Mouse (Mus musculus) CH12.LX (cell line): ENCODE results near the gene Lrrc39.

Experiments used
- CTCF ChIP-seq, 2 experiments: IDR thresholded peaks in 1 of 2; conservative IDR thresholded peaks in 1 of 2; 2 replicates each; pipeline ENCODE4 v1.5.1; 2011 to 2012; ENCODE audit warnings: low read depth in 2 of 2, low read length in 2 of 2, improper control_type of control experiment in 1 of 2, inconsistent platforms in 1 of 2, mild to moderate bottlenecking in 1 of 2, moderate library complexity in 1 of 2
- MAFK ChIP-seq: IDR thresholded peaks from 2 replicates; pipeline ENCODE4 v1.6.1; 2011; ENCODE audit warnings: low read length, improper control_type of control experiment; ENCODE audit not compliant: insufficient replicate concordance
- MYC ChIP-seq: IDR thresholded peaks from 2 replicates; pipeline ENCODE4 v1.6.1; 2011; ENCODE audit warnings: low read depth, mild to moderate bottlenecking, improper control_type of control experiment, low read length
- POLR2A ChIP-seq: IDR thresholded peaks from 2 replicates; pipeline ENCODE4 v1.6.1; 2011; ENCODE audit warnings: low read depth, mild to moderate bottlenecking, improper control_type of control experiment, low read length
- POLR2AphosphoS2 ChIP-seq: IDR thresholded peaks from 2 replicates; pipeline ENCODE4 v1.6.1; 2011; ENCODE audit warnings: low read depth, low read length, improper control_type of control experiment
- ZC3H11A ChIP-seq: IDR thresholded peaks from 2 replicates; pipeline ENCODE4 v1.6.1; 2012; ENCODE audit warnings: low read depth, mild to moderate bottlenecking, inconsistent platforms, low read length, improper control_type of control experiment

DNA sequence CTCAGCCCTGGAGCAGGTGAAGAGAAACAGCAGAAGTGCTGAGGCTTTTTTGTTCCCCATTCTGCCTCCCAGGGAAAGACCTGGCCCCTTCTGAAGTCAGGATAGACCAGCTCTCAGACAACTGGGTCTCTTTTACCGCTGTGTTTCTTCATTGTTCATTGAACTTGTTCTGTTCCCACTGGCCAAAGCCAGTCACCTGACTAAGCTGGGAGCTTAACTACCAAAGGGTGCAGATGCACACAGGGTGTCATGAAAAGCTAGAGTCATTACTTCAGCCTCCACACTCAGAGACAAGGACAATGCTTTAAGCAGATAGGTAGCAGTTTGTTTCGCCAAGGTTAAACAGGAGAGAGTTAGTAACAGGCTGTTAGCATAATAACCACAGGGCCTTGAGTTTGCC, 20.7 kb upstream of the Lrrc39 start:
- TF ChIP-seq MAFK (no peak), POLR2AphosphoS2 (no peak), ZC3H11A (no peak), MYC (no peak), POLR2A (no peak), CTCF (conservative IDR thresholded peaks at IDR 0.05 in 1 of 2, IDR thresholded peaks at IDR 0.05 in 1 of 2; ENCODE audit: low read depth in 2 of 2, low read length in 2 of 2) (no peak)
